Mouse (Mus musculus) CD4-positive, CD25-positive, alpha-beta regulatory T cell, adult 2 months (primary cell): ENCODE results near the gene Nap1l1.
"Not testable (repeated sequence)": the region's sequence is repeated elsewhere in the genome, so short reads cannot be mapped to it uniquely, and the experiment has no call there.

ENCODE experiments used
- DNase-seq: peaks from one replicate; pipeline ENCODE4 v3.0.0-alpha.2; 2012; ENCODE audit warnings: low read depth, low spot score

The Nap1l1 gene

GRCm38 (mm10) chr10:111479599-111479998 is 6.6 kb downstream of the Nap1l1 start:
- DNase-seq: no peak

- no peak for DNase-seq
Observed at GRCm38 (mm10) chr10:111482654-111483053, 9.6 kb downstream of the Nap1l1 start.

GRCm38 (mm10) chr10:111484079-111484478 is 11.1 kb downstream of the Nap1l1 start:
- DNase-seq: no peak

- DNase-seq: no peak
Observed at GRCm38 (mm10) chr10:111488793-111489192, 15.8 kb downstream of the Nap1l1 start.

- DNase-seq: not testable (repeated sequence)
Observed at GRCm38 (mm10) chr10:111490079-111490478, 17.1 kb downstream of the Nap1l1 start.

- DNase-seq: no peak
Observed at GRCm38 (mm10) chr10:111495888-111496287, 22.9 kb downstream of the Nap1l1 start.

- DNase-seq: no peak
Observed at GRCm38 (mm10) chr10:111499892-111500291, 26.9 kb downstream of the Nap1l1 start.

GRCm38 (mm10) chr10:111503071-111503470 is 30.0 kb downstream of the Nap1l1 start:
- DNase-seq: peak; percentile 91

- no peak for DNase-seq
Observed at GRCm38 (mm10) chr10:111503716-111504115, 30.7 kb downstream of the Nap1l1 start.

GRCm38 (mm10) chr10:111504606-111505005 is 31.6 kb downstream of the Nap1l1 start:
- no peak for DNase-seq

GRCm38 (mm10) chr10:111505406-111505805 is 32.4 kb downstream of the Nap1l1 start:
- DNase-seq: peak; percentile 20

- DNase-seq: peak; percentile 95
Observed at GRCm38 (mm10) chr10:111506101-111506925, 33.3 kb downstream of the Nap1l1 start, which contains the start of gene Phlda1. Phlda1 (plus strand) TSS chr10:111506286.

GRCm38 (mm10) chr10:111506926-111507459 is 34.0 kb downstream of the Nap1l1 start:
- no peak for DNase-seq

- DNase-seq: peak; percentile 79
Observed at GRCm38 (mm10) chr10:111507460-111508211, 34.6 kb downstream of the Nap1l1 start.

GRCm38 (mm10) chr10:111508324-111509080 is 35.5 kb downstream of the Nap1l1 start:
- no peak for DNase-seq

GRCm38 (mm10) chr10:111509103-111509784 is 36.2 kb downstream of the Nap1l1 start:
- DNase-seq: no peak

GRCm38 (mm10) chr10:111509981-111510380 is 37.0 kb downstream of the Nap1l1 start:
- no peak for DNase-seq

- no peak for DNase-seq
Observed at GRCm38 (mm10) chr10:111510798-111511197, 37.8 kb downstream of the Nap1l1 start.

GRCm38 (mm10) chr10:111512036-111512568 is 39.1 kb downstream of the Nap1l1 start:
- no peak for DNase-seq

- no peak for DNase-seq
Observed at GRCm38 (mm10) chr10:111514282-111514885, 41.4 kb downstream of the Nap1l1 start.
